8 mouse cellular contexts compared by ENCODE assay signal in the genomic region with DNA sequence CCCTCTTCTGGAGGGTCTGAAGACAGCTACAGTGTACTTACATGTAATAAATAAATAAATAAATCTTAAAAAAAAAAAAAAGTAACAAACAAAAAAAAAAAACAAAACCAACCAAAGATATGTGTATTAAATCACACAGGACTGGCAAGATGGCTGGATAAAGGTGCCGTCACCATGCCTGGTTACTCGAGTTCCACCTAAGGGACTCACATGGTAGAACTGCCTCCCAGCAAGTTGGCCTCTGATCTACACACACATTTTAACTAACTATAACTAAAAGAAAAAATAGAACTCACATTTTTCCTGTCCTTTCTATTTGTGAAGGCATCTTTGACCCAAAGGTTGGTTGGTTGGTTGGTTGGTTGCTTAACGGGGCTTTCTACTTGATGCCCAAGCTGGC. TPM values are rescaled to one million over a fixed set of nuclear protein-coding genes. Genes with fewer than 3 reads are reported as not detected.
DNase-seq lines count a peak whose midpoint lies in the region; ATAC-seq and TF ChIP-seq lines count a peak whose summit lies in the region.

No protein-coding gene starts in this region.

- ATAC-seq in lung, embryonic 14.5 days (ENCODE audit: insufficient read depth) = no peak
- no peak for ATAC-seq in intestine, embryonic 16.5 days
- no peak for ATAC-seq in neural tube, embryonic 15.5 days (ENCODE audit: low FRiP score)

- peak overlapping the region; percentile 100 for H3K4me3 ChIP-seq in lung, embryonic 14.5 days (ENCODE audit: low read depth, low read length)
- peak overlapping the region; percentile 99 for H3K4me3 ChIP-seq in embryonic facial prominence, embryonic 10.5 days
- peak overlapping the region; percentile 88 for H3K4me3 ChIP-seq in intestine, embryonic 16.5 days (ENCODE audit: low read length)
- peak overlapping the region; percentile 65 for H3K4me3 ChIP-seq in neural tube, embryonic 15.5 days (replicated peaks)

- H3K36me3 ChIP-seq in lung, embryonic 14.5 days (ENCODE audit: insufficient read depth) = peaks cover 5% of the 10 kb centered on the region; the same call in 1 of the 2 replicates
- peaks cover 18% of the 10 kb centered on the region for H3K36me3 ChIP-seq in embryonic facial prominence, embryonic 10.5 days (replicated peaks)
- no peaks in the 10 kb centered on the region for H3K36me3 ChIP-seq in intestine, embryonic 16.5 days (ENCODE audit: control insufficient read depth, insufficient read depth, low read length)
- no peaks in the 10 kb centered on the region for H3K36me3 ChIP-seq in neural tube, embryonic 15.5 days

- peaks cover 6% of the 10 kb centered on the region; the same call in 1 of the 2 replicates for H3K4me1 ChIP-seq in lung, embryonic 14.5 days (ENCODE audit: insufficient read depth)
- H3K4me1 ChIP-seq in embryonic facial prominence, embryonic 10.5 days = peaks cover 18% of the 10 kb centered on the region
- H3K4me1 ChIP-seq in intestine, embryonic 16.5 days (ENCODE audit: control insufficient read depth, insufficient read depth, low read length) = peaks cover 24% of the 10 kb centered on the region
- H3K4me1 ChIP-seq in neural tube, embryonic 15.5 days = peaks cover 46% of the 10 kb centered on the region

- no peak for TF ChIP-seq CTCF in lung, embryonic 14.5 days (IDR thresholded peaks at IDR 0.05; ENCODE audit: low read depth)

- peak overlapping the region; percentile 67 for H3K27ac ChIP-seq in lung, embryonic 14.5 days (ENCODE audit: low read depth)
- H3K27ac ChIP-seq in embryonic facial prominence, embryonic 10.5 days (replicated peaks) = peak overlapping the region; percentile 88
- H3K27ac ChIP-seq in intestine, embryonic 16.5 days (ENCODE audit: low read length) = no peak overlapping the region
- H3K27ac ChIP-seq in neural tube, embryonic 15.5 days (replicated peaks) = peak overlapping the region; percentile 86

- 74% methylated on average over 3 of the region's 3 CpGs for WGBS in lung, embryonic 14.5 days
- WGBS in embryonic facial prominence, embryonic 10.5 days = 78% methylated on average over 3 of the region's 3 CpGs
- WGBS in intestine, embryonic 16.5 days = 83% methylated on average over 3 of the region's 3 CpGs
- 78% methylated on average over 3 of the region's 3 CpGs for WGBS in neural tube, embryonic 15.5 days

- peak overlapping the region; percentile 89 for H3K4me2 ChIP-seq in lung, embryonic 14.5 days
- H3K4me2 ChIP-seq in intestine, embryonic 16.5 days (ENCODE audit: low read depth, low read length) = peak overlapping the region; percentile 58
- peak overlapping the region; percentile 98 for H3K4me2 ChIP-seq in neural tube, embryonic 15.5 days

- intact Hi-C loops in left cerebral cortex, postnatal 14 days (cut with DNase I) = no loop called here

- no peaks in the 10 kb centered on the region for H3K9me3 ChIP-seq in lung, embryonic 14.5 days (ENCODE audit: low read depth, low read length)
- no peaks in the 10 kb centered on the region for H3K9me3 ChIP-seq in embryonic facial prominence, embryonic 10.5 days
- no peaks in the 10 kb centered on the region for H3K9me3 ChIP-seq in intestine, embryonic 16.5 days (ENCODE audit: control insufficient read depth, low read length)
- no peaks in the 10 kb centered on the region for H3K9me3 ChIP-seq in neural tube, embryonic 15.5 days (replicated peaks)

- H3K9ac ChIP-seq in lung, embryonic 14.5 days = peak overlapping the region; percentile 94
- H3K9ac ChIP-seq in intestine, embryonic 16.5 days (ENCODE audit: low read depth, low read length) = peak overlapping the region; percentile 94
- H3K9ac ChIP-seq in neural tube, embryonic 15.5 days (replicated peaks) = peak overlapping the region; percentile 61

- H3K27me3 ChIP-seq in lung, embryonic 14.5 days (ENCODE audit: insufficient read depth, low read length) = no peaks in the 10 kb centered on the region
- no peaks in the 10 kb centered on the region for H3K27me3 ChIP-seq in embryonic facial prominence, embryonic 10.5 days (replicated peaks; ENCODE audit: low read depth, poor library complexity, severe bottlenecking)
- no peaks in the 10 kb centered on the region for H3K27me3 ChIP-seq in intestine, embryonic 16.5 days (replicated peaks; ENCODE audit: control insufficient read depth, insufficient read depth, low read length)
- no peaks in the 10 kb centered on the region for H3K27me3 ChIP-seq in neural tube, embryonic 15.5 days (replicated peaks)

- DNase-seq in lung, embryonic 14.5 days = no peak
- no peak for DNase-seq in lung, adult 18-20 months
- DNase-seq in embryonic facial prominence, embryonic 10.5 days (ENCODE audit: low spot score) = no peak
- no peak for DNase-seq in thymus, postnatal 0 days (ENCODE audit: low spot score)
- no peak for DNase-seq in right cerebral cortex, postnatal 10 days (ENCODE audit: low spot score in 2 of 2)
- DNase-seq in left cerebral cortex, postnatal 14 days (ENCODE audit: low spot score in 2 of 2) = no peak

RNA-seq across cellular contexts. Expression of a gene that starts 7.5 kb away (rescaled TPM):
- 227 and 237 TPM in 2 replicates for polyA plus RNA-seq in lung, embryonic 14.5 days (2014; fragmentation: Nextera tagmentation; extraction: Ambion mirVana)
- 212 and 222 TPM in 2 replicates for polyA plus RNA-seq in embryonic facial prominence, embryonic 10.5 days (2016; fragmentation: Nextera tagmentation; extraction: Ambion mirVana)
- 241 and 256 TPM in 2 replicates for polyA plus RNA-seq in intestine, embryonic 16.5 days (2015; fragmentation: Nextera tagmentation; extraction: Ambion mirVana)
- polyA plus RNA-seq in neural tube, embryonic 15.5 days (2015; fragmentation: Nextera tagmentation; extraction: Ambion mirVana) = 342 and 381 TPM in 2 replicates
- polyA plus RNA-seq in thymus, postnatal 0 days (2015; fragmentation: Nextera tagmentation; extraction: Ambion mirVana) = 251 and 260 TPM in 2 replicates
- 100 to 1,000 TPM; 300 to 308 TPM for total RNA-seq in left cerebral cortex, postnatal 14 days (2021)

RNA-seq across cellular contexts. Expression of a gene that starts 28.5 kb away (rescaled TPM):
- not detected in 2 replicates for polyA plus RNA-seq in lung, embryonic 14.5 days (2014; fragmentation: Nextera tagmentation; extraction: Ambion mirVana)
- polyA plus RNA-seq in embryonic facial prominence, embryonic 10.5 days (2016; fragmentation: Nextera tagmentation; extraction: Ambion mirVana) = not detected in 2 replicates
- not detected in 2 replicates for polyA plus RNA-seq in intestine, embryonic 16.5 days (2015; fragmentation: Nextera tagmentation; extraction: Ambion mirVana)
- polyA plus RNA-seq in neural tube, embryonic 15.5 days (2015; fragmentation: Nextera tagmentation; extraction: Ambion mirVana) = not detected in 2 replicates
- not detected in 2 replicates for polyA plus RNA-seq in thymus, postnatal 0 days (2015; fragmentation: Nextera tagmentation; extraction: Ambion mirVana)
- not detected for total RNA-seq in left cerebral cortex, postnatal 14 days (2021)

RNA-seq across cellular contexts. Expression of a gene that starts 54.6 kb away (rescaled TPM):
- polyA plus RNA-seq in lung, embryonic 14.5 days (2014; fragmentation: Nextera tagmentation; extraction: Ambion mirVana) = 77.4 and 82.8 TPM in 2 replicates
- 55.8 and 75.8 TPM in 2 replicates for polyA plus RNA-seq in embryonic facial prominence, embryonic 10.5 days (2016; fragmentation: Nextera tagmentation; extraction: Ambion mirVana)
- 69.4 and 78.5 TPM in 2 replicates for polyA plus RNA-seq in intestine, embryonic 16.5 days (2015; fragmentation: Nextera tagmentation; extraction: Ambion mirVana)
- polyA plus RNA-seq in neural tube, embryonic 15.5 days (2015; fragmentation: Nextera tagmentation; extraction: Ambion mirVana) = 42.3 and 51.4 TPM in 2 replicates
- polyA plus RNA-seq in thymus, postnatal 0 days (2015; fragmentation: Nextera tagmentation; extraction: Ambion mirVana) = 32.8 and 36.7 TPM in 2 replicates
- 1 to 10 TPM; 1.7 to 2.0 TPM for total RNA-seq in left cerebral cortex, postnatal 14 days (2021)
